Mouse (Mus musculus) MEL-GATA-1-ER (cell line): ENCODE measurements around the gene Ndufs8.

ENCODE experiments used
- DNase-seq: peaks from one replicate; pipeline ENCODE4 v3.0.0-alpha.2; 2012; ENCODE audit warnings: low read depth; ENCODE audit errors: extremely low read depth

Ndufs8 gene

DNA sequence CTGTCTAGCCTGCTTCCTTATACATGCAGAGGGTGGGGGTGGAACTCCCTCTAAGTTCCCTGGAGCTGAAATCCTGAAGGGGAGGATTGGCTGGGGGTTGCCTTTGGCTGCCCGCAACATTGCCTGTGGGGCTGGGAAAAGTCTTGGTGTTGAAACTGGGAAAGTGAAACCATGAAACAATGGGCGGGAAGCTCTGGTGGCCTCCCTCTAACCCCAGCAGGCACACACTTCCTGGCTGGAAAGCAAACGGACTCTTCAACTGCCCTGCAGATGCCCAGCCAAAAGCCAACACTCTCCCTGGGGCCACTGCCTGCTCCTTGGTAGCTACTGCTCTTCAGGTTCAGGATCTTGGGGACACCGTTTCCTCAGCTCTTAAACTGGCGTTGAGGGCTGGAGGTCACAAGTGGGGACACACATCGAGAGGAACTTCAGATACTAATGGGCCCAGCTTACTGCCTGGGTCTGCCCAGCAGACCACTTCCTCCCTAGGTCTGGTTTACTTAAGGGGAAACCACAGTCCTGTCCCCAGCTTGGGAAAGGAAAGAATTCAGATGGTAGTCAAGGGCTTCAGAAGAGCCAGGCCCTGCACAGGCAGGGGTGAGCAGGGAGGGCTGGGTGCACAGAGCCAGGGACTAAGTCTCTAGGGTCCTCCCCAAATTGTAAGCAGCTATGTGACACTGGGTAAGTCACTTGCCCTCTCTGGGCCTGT, 7.2 kb downstream of the Ndufs8 start:
- DNase-seq = peak; percentile 14

DNA sequence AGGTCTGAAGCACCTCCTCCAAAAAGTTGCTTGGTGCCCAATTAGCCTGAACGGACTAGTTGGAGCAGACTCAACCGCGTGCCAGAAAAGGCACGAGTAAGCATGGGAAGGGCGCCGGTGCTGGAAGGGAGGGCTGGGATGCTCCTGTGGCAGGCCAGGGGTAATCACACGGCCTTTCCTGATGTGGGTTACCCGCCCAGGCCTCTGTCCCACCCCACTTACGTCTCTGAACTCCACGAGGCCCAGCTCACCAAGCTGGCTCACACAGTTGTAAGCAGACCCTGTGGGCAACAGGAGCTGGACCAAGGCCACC, 8.3 kb downstream of the Ndufs8 start:
- no peak for DNase-seq

DNA sequence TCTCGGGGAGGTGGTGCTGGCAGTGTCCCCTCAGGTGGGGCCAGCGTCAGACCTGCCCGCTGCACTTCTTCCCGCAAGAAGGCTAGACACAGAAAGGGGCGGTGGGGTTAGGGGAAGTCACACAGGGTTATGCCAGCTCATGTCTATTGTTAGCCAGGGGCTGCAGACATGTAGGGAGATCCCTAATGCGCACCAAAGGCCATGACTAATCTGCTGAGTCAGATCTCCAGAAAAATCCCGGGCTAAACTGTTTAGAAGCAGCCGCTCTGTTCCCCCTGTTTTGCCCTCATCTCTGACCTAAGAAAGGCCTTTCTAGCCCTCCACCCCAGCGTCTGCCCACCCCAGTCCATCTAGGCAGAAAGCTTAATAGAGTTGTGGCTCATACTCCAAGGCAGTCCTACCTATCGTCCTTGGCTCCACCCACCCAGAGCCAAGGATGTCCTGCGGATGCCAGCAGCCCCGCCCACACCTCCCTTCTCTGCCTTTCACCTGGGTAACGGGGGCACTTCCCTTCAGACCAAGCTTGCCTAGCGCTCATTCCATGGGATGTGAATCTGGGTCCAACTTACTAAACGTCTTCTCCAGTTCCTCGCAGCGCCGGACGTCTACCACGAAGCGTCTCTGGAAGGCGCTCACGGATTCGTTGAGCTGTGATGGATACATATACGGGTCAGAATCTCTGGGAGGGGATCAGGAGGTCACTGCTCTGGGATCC, 8.8 kb downstream of the Ndufs8 start:
- DNase-seq = no peak

GRCm38 (mm10) chr19:3902966-3903365, 9.6 kb downstream of the Ndufs8 start:
- no peak for DNase-seq

DNA sequence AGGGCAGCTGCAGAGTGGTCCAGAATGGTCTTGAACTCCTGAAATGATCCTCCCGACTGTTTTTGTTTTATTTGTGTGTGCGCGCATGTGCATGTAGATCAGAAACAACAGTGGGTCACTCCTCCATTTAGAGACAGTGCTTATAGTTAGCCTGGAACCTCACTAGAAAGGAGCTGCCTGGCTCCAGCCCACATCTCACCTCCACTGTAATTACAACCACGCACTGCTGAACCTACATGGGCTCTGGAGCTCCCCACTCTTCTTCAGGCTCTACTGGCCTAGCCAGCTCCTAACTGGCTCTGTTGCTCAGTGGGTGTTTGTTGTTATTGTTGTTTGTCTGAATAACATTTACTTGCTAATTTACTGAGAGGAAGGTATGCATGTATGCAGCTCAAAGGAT, 13.0 kb downstream of the Ndufs8 start:
- DNase-seq = no peak

- DNase-seq = no peak
Measured at GRCm38 (mm10) chr19:3898952-3899351, 13.6 kb downstream of the Ndufs8 start.

GRCm38 (mm10) chr19:3897557-3897956, 15.0 kb downstream of the Ndufs8 start:
- DNase-seq = no peak

GRCm38 (mm10) chr19:3896208-3896607, 16.4 kb downstream of the Ndufs8 start:
- DNase-seq = no peak

- DNase-seq = no peak
Measured at GRCm38 (mm10) chr19:3895171-3895631, 17.4 kb downstream of the Ndufs8 start.

DNA sequence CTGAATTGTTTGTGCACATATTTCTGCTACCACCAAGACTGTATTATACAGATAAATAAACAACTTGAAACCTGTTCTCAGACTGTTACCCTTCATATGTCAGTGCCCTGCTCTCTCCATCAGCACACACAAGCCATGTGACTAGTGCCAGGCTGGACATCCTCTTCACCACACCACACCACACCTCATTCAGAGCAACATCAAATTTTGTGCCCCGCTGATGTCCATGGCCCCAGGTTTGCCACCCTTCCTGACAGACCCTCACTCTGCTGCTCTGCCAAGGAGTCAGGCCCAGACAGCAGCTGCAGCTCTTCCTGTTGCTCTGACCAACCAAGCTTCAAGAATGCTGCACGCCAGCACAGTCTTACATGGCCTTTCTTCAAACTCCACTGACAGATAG, 18.3 kb downstream of the Ndufs8 start:
- DNase-seq = no peak

DNA sequence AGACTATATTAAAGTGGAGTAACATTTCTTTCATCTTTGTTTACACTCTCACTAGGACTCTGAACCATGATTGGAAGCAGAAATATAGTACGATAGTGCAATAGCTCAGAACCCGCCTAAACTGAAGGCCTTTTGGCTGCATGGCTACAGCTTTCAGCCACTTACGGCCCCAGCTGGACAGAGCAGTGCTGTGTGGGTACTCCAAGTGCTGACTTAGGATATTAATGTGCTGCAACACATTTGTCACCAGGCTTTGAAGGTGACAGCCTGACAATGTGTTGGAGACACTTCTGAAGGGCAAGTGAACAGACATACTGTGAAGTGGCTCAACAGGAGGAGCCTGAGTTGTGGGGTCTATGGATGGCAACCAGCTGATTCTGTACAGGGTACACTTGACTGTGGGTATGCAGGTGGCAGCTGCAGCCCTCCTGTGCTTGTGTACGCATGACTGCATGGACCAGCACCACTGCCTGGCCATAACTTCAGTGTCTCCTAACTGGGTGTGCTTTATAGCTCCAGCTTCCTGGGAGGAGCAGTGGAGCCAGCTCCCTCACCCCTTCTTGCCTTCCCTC, 18.9 kb downstream of the Ndufs8 start:
- DNase-seq = no peak

DNA sequence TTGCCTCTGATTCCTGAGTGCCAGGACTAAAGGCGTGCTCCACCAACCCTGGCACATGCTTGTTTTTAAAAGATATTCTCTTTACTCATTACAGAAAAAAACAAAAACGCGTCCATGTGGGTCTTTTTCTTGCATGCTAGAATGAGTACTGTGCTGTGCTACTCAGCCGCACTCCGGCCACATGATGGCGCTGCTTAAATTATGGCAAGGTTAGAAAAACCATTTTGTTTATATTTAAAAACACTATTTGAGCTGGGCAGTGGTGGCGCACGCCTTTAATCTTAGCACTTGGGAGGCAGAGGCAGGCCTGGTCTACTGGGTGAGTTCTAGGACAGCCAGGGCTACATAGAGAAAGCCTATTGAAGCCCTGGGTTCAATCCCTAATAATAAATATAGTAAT, 22.4 kb downstream of the Ndufs8 start:
- DNase-seq = no peak

DNA sequence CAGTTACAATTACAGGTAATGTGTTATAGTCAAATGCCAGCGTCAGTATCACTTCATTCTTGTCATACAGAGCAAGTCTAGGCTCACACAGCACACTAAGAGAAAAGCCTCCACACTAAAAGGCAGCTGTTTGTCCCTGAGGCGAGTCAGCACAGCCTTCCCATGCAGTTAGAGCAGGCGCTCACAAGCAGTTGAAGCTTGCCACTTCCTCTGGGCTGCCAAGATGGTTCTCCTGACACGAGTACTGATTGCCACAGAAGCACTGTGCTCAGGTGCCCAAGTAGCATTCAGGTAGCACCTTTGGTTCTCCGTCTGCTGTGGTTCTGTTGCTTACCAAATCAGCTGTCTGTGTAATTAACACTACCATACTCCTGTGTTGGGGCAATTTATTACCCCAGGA, 23.5 kb downstream of the Ndufs8 start:
- DNase-seq = no peak

GRCm38 (mm10) chr19:3884325-3884990, 28.1 kb downstream of the Ndufs8 start:
- no peak for DNase-seq

DNA sequence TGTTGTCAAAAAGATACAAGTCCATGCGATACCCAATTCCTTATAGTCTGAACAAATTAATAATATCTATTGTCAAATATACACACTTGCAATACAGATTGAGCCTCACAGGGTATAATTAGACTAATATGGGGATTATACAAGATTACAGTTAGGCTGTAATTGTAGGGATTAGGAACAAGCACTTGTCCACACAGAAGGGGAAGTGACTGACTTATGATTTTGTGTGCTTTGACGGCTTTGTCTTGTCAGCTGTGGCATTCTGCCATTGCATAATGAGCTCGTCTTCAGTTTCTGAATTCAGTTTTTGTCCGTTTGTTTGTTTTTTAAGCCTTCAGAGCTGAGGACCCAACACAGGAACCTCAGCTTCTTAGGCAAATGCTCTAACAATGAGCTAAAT, 30.4 kb downstream of the Ndufs8 start:
- no peak for DNase-seq

DNA sequence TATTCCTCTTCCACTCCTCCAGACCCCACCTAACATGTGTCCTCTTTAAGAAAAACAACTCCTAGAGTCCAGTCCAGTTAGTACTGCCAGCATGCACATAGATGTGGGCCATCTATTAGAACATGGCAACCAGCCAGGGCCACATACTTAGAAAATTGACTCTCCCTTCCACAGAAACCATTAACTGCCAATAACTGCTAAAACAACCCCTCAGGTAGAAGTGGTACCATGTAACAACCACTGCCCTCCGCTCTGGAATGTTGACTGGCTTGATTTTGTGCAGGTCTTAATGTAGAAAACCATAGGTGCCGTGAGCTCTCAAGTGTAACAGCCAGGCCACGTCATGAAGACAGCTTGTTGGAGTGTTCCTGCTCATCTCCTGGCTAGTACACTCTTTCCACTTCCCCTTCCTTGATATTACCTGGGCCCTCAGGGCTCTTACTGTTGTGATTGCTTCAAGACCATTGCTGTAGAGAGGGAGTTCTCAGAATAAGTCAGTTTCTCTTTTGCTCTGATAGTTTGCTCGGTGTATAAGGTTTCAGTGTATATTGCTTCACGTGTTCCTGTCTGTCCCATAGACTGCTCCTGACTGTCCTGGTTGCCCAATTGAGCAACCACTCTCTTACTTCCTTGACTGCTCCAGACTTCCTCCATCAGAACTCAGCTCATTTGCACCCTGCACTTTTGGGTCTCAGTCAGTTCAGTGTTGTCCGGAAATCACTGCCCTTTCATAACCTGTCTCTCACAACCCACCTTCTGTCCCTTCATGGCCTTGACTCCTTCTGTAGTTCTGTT, 32.3 kb downstream of the Ndufs8 start:
- DNase-seq = no peak

DNA sequence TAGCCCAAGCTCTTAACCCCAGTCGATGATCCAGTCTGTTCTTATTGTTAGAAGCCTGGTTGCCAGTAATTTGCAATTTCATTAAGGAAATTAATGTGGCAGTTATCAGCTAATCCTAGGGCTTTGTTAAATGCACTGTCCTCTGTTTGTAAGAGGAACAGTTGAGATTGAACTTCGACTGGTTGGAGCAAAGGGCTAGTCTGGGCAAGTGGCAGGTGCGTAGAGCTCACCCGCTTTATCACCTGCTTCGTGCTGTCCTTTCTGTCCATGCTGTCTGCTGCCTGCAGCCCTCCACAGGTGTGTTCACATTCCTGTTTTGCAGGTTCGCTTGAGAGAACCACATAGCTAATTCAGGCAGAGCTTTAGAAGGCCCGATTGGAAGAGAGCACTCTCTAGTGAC, 37.5 kb downstream of the Ndufs8 start:
- DNase-seq = no peak

GRCm38 (mm10) chr19:3872373-3872772, 40.2 kb downstream of the Ndufs8 start:
- no peak for DNase-seq

- no peak for DNase-seq
Measured at GRCm38 (mm10) chr19:3871468-3871867, 41.1 kb downstream of the Ndufs8 start.

DNA sequence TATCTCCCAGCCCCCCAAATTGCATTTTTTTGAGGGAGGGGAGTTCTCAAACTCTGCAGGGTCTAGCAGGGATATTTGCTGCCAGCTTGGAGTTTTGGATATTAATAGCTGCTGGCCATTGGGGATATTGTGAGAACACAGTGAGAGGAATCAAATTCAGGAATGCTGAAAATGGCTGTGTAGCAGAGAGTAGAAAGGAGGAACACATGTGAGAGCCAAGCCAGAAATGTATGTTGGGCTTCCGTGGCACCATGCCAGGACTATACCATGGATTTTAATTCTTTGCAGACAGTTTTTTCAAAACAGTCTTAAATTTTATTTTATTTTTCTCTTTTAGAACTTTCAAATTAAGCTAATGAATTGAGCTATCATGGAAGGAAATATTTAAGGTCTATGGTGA, 44.3 kb downstream of the Ndufs8 start:
- DNase-seq = no peak

DNA sequence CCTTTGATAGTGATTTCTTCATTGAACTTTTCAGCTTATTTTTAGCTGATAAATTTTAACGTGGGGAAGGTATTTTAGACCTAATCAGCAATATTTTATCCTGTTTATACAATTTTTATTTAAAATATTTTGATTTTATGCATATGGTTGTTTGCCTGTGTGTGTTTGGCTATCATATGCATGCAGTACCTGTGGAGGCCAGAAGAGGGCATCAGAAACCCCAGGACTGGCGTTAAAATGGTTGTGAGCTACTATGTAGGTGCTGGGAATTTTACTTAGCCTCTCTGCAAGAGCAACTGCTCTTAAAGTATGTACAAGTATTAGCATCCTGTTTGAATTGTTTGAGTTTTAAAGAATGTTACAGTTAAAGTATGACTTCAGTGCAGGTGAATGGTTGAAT, 47.6 kb downstream of the Ndufs8 start:
- DNase-seq = no peak

- no peak for DNase-seq
Measured at GRCm38 (mm10) chr19:3862713-3863112, 49.9 kb downstream of the Ndufs8 start.
